Mouse (Mus musculus) layer of hippocampus, postnatal 14 days (tissue): ENCODE measurements around the gene Pld4. TPM values are rescaled to one million over a fixed set of nuclear protein-coding genes. Genes with fewer than 3 reads are reported as not detected.
"Not testable (repeated sequence)": the region's sequence is repeated elsewhere in the genome, so short reads cannot be mapped to it uniquely, and the experiment has no call there.

Experiments
- DNase-seq, 2 experiments: peaks; one replicate each; pipeline ENCODE4 v3.0.0; 2021 to 2022; ENCODE audit warnings: low spot score in 2 of 2, mixed read lengths in 1 of 2
- total RNA-seq, 2 experiments: library from RNA; stranded (reverse); gene quantifications; 2 replicates each; pipeline ENCODE4 v1.2.3; 2021

Pld4 gene
- total RNA-seq, 2 experiments from 2014 or later, result 10.6 to 13.1 TPM

GRCm38 (mm10) chr12:112799237-112799970 lies 38.9 kb downstream of the Pld4 start:
- no peak for DNase-seq

GRCm38 (mm10) chr12:112800476-112800875 lies 40.0 kb downstream of the Pld4 start:
- peak; percentile 62 to 66 for DNase-seq

GRCm38 (mm10) chr12:112801864-112802846 lies 41.7 kb downstream of the Pld4 start, which contains the start of gene Ahnak2:
TSS of gene Ahnak2 (minus strand) at chr12:112802657.
- DNase-seq, result no peak

GRCm38 (mm10) chr12:112802917-112803316 lies 42.5 kb downstream of the Pld4 start:
- DNase-seq, result no peak

GRCm38 (mm10) chr12:112804046-112804445 lies 43.6 kb downstream of the Pld4 start:
- no peak for DNase-seq

- no peak for DNase-seq
Observed at GRCm38 (mm10) chr12:112806044-112806443, 45.6 kb downstream of the Pld4 start.

GRCm38 (mm10) chr12:112807796-112808195 lies 47.3 kb downstream of the Pld4 start:
- DNase-seq, result no peak

GRCm38 (mm10) chr12:112808212-112808586 lies 47.7 kb downstream of the Pld4 start:
- no peak for DNase-seq

GRCm38 (mm10) chr12:112808587-112809364 lies 48.3 kb downstream of the Pld4 start, which contains the start of gene Clba1:
TSS of gene Clba1 (plus strand) at chr12:112808937.
- DNase-seq, result peak; percentile 91 to 95

GRCm38 (mm10) chr12:112809641-112810040 lies 49.2 kb downstream of the Pld4 start:
- DNase-seq, result no peak

- no peak for DNase-seq
Observed at GRCm38 (mm10) chr12:112810092-112810885, 49.8 kb downstream of the Pld4 start.

GRCm38 (mm10) chr12:112813370-112813769 lies 52.9 kb downstream of the Pld4 start:
- DNase-seq, result no peak

GRCm38 (mm10) chr12:112814682-112815470 lies 54.4 kb downstream of the Pld4 start:
- no peak for DNase-seq

GRCm38 (mm10) chr12:112816294-112816693 lies 55.8 kb downstream of the Pld4 start:
- DNase-seq, result peak in 1 of 2 experiments; percentile 44

- DNase-seq, result not testable (repeated sequence)
Observed at GRCm38 (mm10) chr12:112816866-112817265, 56.4 kb downstream of the Pld4 start.
